Mouse (Mus musculus): ENCODE results near the gene Mapk10. TPM values are rescaled to one million over a fixed set of nuclear protein-coding genes. Genes with fewer than 3 reads are reported as not detected.
"Not testable (repeated sequence)": the region's sequence is repeated elsewhere in the genome, so short reads cannot be mapped to it uniquely, and the experiment has no call there.

The Mapk10 gene
- polyA plus RNA-seq, 1 experiment from 2014 or later, result 2.2 TPM

DNA sequence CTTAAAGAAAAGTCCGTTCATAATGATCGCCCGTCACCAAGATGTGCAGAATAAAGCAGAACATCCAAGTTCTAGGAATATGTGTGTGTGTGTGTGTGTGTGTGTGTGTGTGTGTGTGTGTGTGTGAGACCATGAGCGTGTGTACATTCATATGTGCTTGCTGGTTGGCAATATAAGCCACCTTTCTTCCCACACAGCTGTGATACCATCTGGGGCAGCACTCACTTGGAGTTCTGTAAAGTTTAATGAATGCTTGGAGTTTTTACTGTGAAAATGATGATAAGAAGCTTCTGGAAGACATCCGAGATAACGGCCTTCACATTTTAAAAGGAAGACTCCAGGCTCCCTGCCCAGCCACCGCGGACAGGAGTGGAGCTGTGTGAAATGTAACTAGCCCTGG lies 264.5 kb downstream of the Mapk10 start:
- Histone ChIP-seq H3K9me3 (ENCODE audit: control insufficient read depth, low read length) (no peaks in the 10 kb centered on the region), H3K27ac (replicated peaks) (no peak overlapping the region), H3K4me2 (replicated peaks; ENCODE audit: low read depth) (no peak overlapping the region), H3K4me3 (ENCODE audit: low read depth, low read length) (no peak overlapping the region), H3K9ac (ENCODE audit: low read length) (no peak overlapping the region), H3K27me3 (ENCODE audit: control insufficient read depth, insufficient read depth, low read length) (no peaks in the 10 kb centered on the region), H3K4me1 (replicated peaks; ENCODE audit: control insufficient read depth, insufficient read depth) (no peaks in the 10 kb centered on the region), H3K36me3 (ENCODE audit: control insufficient read depth, insufficient read depth, low read length) (no peaks in the 10 kb centered on the region)
- DNase-seq (ENCODE audit: low spot score), result no peak
- WGBS, result 61% methylated on average over 8 of the region's 8 CpGs
- TF ChIP-seq EP300 (optimal IDR thresholded peaks at IDR 0.05) (no peak), CTCF (IDR thresholded peaks at IDR 0.05; ENCODE audit: low read depth) (no peak)
- ATAC-seq (ENCODE audit: low FRiP score, low TSS enrichment), result no peak

DNA sequence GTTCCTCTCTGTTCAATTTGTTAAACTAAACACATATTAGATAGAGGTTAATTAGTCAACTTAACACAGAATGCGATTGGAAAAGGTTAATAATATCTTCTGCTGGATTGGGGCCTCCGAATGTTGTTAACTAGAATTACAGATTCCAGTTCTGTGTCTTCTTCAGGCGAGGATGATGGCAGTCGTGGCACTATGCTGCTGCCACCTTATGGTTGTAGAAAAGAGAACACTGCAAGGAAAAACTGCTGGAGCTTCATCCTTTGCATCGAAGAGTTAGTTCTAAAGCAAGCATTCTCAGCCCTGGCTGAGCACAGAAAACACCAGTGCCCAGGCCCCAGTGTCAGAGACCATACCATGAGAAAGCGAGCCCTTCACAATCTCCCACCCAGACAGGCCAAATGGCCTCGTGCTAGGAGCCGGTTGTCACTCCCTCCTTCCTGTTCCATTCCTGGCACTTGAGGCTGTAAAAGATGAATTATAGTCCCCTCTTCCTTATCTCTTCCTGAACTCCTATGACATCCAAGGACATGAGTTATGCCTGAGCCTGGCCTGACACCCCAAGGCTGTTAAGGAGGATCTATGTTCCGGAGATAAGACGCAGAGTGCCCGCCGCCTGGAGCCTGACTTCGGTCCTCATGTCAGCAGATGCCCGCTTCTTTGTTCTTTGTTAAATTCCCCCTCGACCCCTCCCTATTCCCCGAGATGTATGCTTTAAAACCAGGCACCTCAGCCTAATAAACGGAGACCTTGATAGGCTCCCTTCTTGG lies 267.1 kb downstream of the Mapk10 start:
- not testable (repeated sequence) for H3K4me3 ChIP-seq (ENCODE audit: low read depth, low read length); H3K4me1 ChIP-seq (replicated peaks; ENCODE audit: control insufficient read depth, insufficient read depth); H3K9ac ChIP-seq (ENCODE audit: low read length); H3K36me3 ChIP-seq (ENCODE audit: control insufficient read depth, insufficient read depth, low read length); H3K27me3 ChIP-seq (ENCODE audit: control insufficient read depth, insufficient read depth, low read length); ATAC-seq (ENCODE audit: low FRiP score, low TSS enrichment); DNase-seq (ENCODE audit: low spot score); H3K27ac ChIP-seq (replicated peaks); H3K4me2 ChIP-seq (replicated peaks; ENCODE audit: low read depth); H3K9me3 ChIP-seq (ENCODE audit: control insufficient read depth, low read length)
- TF ChIP-seq CTCF (IDR thresholded peaks at IDR 0.05; ENCODE audit: low read depth), result peak; percentile 54
- WGBS, result 80% methylated on average over 17 of the region's 17 CpGs

DNA sequence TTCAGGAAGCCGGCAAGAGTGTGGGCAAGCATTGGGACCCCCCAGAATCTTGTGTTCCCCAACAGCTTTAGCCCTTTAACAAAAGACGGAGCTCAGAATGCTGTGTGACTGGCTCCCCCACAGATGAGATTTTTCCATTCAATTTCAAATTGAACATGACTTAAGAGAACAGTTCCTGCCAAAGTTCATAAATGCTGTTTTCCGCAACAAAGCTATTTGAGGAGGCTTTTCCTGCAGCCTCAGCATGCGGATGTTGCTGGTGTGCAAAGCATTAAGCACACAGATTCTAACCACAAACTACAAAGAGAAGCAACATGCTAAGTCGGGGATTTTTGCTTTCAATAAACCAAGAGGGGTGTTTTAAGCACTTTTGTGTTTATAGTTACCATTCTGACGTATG lies 281.0 kb downstream of the Mapk10 start:
- no peak for ATAC-seq (ENCODE audit: low FRiP score, low TSS enrichment)
- TF ChIP-seq EP300 (optimal IDR thresholded peaks at IDR 0.05) (no peak), CTCF (IDR thresholded peaks at IDR 0.05; ENCODE audit: low read depth) (no peak)
- Histone ChIP-seq H3K9me3 (ENCODE audit: control insufficient read depth, low read length) (no peaks in the 10 kb centered on the region), H3K9ac (ENCODE audit: low read length) (no peak overlapping the region), H3K4me2 (replicated peaks; ENCODE audit: low read depth) (no peak overlapping the region), H3K4me3 (ENCODE audit: low read depth, low read length) (no peak overlapping the region), H3K27me3 (ENCODE audit: control insufficient read depth, insufficient read depth, low read length) (no peaks in the 10 kb centered on the region), H3K27ac (replicated peaks) (no peak overlapping the region), H3K4me1 (replicated peaks; ENCODE audit: control insufficient read depth, insufficient read depth) (no peaks in the 10 kb centered on the region), H3K36me3 (ENCODE audit: control insufficient read depth, insufficient read depth, low read length) (no peaks in the 10 kb centered on the region)
- WGBS, result 47% methylated on average over 6 of the region's 6 CpGs
- DNase-seq (ENCODE audit: low spot score), result no peak

DNA sequence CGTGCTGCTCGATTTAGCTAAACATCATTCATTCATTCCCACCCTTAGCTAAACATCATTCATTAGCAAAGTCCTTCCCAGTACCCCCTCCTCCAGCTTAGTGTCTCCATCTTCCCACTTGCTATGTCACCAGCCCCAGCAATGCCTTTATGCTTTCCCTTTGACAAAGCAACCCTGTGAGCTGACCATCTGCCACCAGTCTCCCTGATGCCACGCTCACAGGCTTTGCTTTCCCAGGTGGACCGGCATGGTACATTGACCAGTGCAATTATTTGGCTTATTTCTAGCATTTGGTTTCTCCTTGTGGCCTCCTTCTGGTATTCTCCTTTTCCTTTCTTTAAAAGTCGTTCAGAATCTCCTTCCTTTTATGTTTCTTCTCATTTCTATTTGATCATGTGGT lies 284.3 kb downstream of the Mapk10 start:
- H3K4me1 ChIP-seq (replicated peaks; ENCODE audit: control insufficient read depth, insufficient read depth), result no peaks in the 10 kb centered on the region
- H3K4me2 ChIP-seq (replicated peaks; ENCODE audit: low read depth), result no peak overlapping the region
- H3K27ac ChIP-seq (replicated peaks), result no peak overlapping the region
- no peak overlapping the region for H3K9ac ChIP-seq (ENCODE audit: low read length)
- DNase-seq (ENCODE audit: low spot score) (no peak), ATAC-seq (ENCODE audit: low FRiP score, low TSS enrichment) (no peak)
- WGBS, result 75% methylated on average over 5 of the region's 5 CpGs
- H3K9me3 ChIP-seq (ENCODE audit: control insufficient read depth, low read length), result no peaks in the 10 kb centered on the region
- no peaks in the 10 kb centered on the region for H3K27me3 ChIP-seq (ENCODE audit: control insufficient read depth, insufficient read depth, low read length)
- H3K36me3 ChIP-seq (ENCODE audit: control insufficient read depth, insufficient read depth, low read length), result no peaks in the 10 kb centered on the region
- TF ChIP-seq CTCF (IDR thresholded peaks at IDR 0.05; ENCODE audit: low read depth) (no peak), EP300 (optimal IDR thresholded peaks at IDR 0.05) (no peak)
- H3K4me3 ChIP-seq (ENCODE audit: low read depth, low read length), result no peak overlapping the region

DNA sequence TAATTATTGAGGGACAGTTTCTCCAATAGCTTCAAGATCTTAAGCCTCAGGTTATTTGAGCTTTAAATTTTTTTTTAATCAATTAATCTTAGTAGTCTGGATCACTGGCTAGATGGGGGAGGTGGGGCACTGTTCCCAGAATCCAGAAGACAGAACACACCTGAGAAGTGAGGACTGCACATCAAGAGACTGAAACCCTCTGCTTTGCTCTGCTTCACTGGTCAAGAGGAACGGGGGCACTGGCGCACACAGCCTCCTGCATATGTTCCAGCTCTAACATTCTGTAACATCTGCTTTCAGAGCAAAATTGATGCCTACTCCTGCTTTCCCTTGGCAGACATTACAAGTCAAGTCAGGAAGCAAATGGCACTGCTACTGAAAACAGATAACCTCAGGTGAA lies 290.9 kb downstream of the Mapk10 start:
- H3K4me3 ChIP-seq (ENCODE audit: low read depth, low read length), result no peak overlapping the region
- WGBS, result 78% methylated on average over 2 of the region's 2 CpGs
- H3K36me3 ChIP-seq (ENCODE audit: control insufficient read depth, insufficient read depth, low read length), result no peaks in the 10 kb centered on the region
- TF ChIP-seq EP300 (optimal IDR thresholded peaks at IDR 0.05) (no peak), CTCF (IDR thresholded peaks at IDR 0.05; ENCODE audit: low read depth) (no peak)
- no peak for ATAC-seq (ENCODE audit: low FRiP score, low TSS enrichment)
- H3K27me3 ChIP-seq (ENCODE audit: control insufficient read depth, insufficient read depth, low read length), result no peaks in the 10 kb centered on the region
- H3K9ac ChIP-seq (ENCODE audit: low read length), result no peak overlapping the region
- H3K4me1 ChIP-seq (replicated peaks; ENCODE audit: control insufficient read depth, insufficient read depth), result no peaks in the 10 kb centered on the region
- no peak overlapping the region for H3K27ac ChIP-seq (replicated peaks)
- H3K4me2 ChIP-seq (replicated peaks; ENCODE audit: low read depth), result no peak overlapping the region
- H3K9me3 ChIP-seq (ENCODE audit: control insufficient read depth, low read length), result no peaks in the 10 kb centered on the region
- DNase-seq (ENCODE audit: low spot score), result no peak

DNA sequence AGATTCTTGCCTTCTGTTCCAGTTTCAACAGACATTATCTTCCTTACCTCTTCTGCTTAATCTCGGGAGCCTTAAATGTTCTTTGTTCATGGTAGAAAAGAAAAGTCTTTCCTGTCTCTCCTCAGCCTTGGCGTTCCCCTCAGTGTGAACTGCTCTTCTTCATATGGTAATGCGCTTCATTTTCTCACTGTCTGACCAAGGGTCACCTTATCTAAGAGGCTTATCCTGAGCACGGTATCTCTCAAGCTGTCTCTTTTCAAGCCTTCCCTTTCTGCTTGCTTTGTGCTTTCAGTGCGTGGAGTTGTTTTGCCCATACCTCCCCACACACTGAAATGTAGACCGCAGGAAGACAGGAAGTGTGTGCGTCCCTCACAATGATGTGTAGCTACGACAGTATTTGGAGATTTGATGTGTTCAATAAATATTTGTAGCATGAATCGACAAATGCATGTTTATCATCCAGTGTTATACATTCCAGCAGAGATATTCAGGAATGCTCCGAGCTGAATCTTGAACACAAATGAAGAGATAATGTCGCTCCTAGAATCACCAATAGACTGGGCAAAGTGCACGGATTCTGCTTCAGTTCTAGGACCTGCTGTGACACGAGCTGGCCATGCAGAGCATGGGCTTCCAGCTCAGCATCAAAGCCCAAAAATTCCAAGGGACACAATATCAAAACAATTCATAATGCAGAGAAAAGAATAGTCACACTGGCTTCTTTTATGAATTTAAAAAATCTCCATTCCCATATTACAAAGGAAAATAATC lies 305.5 kb downstream of the Mapk10 start:
- no peaks in the 10 kb centered on the region for H3K27me3 ChIP-seq (ENCODE audit: control insufficient read depth, insufficient read depth, low read length)
- H3K36me3 ChIP-seq (ENCODE audit: control insufficient read depth, insufficient read depth, low read length), result no peaks in the 10 kb centered on the region
- no peak overlapping the region for H3K4me2 ChIP-seq (replicated peaks; ENCODE audit: low read depth)
- 50% methylated on average over 13 of the region's 13 CpGs for WGBS
- H3K4me3 ChIP-seq (ENCODE audit: low read depth, low read length), result no peak overlapping the region
- DNase-seq (ENCODE audit: low spot score) (no peak), ATAC-seq (ENCODE audit: low FRiP score, low TSS enrichment) (no peak)
- no peak overlapping the region for H3K27ac ChIP-seq (replicated peaks)
- no peak overlapping the region for H3K9ac ChIP-seq (ENCODE audit: low read length)
- TF ChIP-seq EP300 (optimal IDR thresholded peaks at IDR 0.05), result no peak
- TF ChIP-seq CTCF (IDR thresholded peaks at IDR 0.05; ENCODE audit: low read depth), result no peak
- no peaks in the 10 kb centered on the region for H3K4me1 ChIP-seq (replicated peaks; ENCODE audit: control insufficient read depth, insufficient read depth)
- H3K9me3 ChIP-seq (ENCODE audit: control insufficient read depth, low read length), result no peaks in the 10 kb centered on the region

All from stomach, postnatal 0 days (tissue).